Mouse (Mus musculus) c-Kit-positive CD71-positive TER-119-negative erythroid progenitor cells, embryonic 14.5 days (primary cell): Measurements from ENCODE around the gene Vps4a.

Experiments used
- DNase-seq: peaks from one replicate; pipeline ENCODE4 v3.0.0-alpha.2; 2013; ENCODE audit warnings: low read depth

The Vps4a gene

DNA sequence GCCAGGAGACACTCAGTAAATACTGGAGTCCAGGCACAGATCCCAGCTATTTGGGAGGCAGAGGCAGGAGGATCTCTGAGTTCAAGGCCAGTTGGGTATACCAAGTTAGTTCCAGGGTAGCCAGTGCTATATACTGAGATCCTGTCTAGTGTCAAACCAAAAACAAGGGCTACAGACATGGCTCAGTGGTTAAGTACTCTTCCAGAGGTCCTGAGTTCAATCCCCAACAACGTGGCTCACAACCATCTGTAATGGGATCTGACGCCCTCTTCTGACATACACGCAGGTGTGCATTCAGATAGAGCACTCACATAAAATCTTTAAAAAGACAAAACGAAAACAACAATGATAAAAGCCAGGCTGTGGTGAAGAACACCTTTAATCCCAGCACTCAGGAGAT is 18.5 kb downstream of the Vps4a start:
- DNase-seq, result no peak

DNA sequence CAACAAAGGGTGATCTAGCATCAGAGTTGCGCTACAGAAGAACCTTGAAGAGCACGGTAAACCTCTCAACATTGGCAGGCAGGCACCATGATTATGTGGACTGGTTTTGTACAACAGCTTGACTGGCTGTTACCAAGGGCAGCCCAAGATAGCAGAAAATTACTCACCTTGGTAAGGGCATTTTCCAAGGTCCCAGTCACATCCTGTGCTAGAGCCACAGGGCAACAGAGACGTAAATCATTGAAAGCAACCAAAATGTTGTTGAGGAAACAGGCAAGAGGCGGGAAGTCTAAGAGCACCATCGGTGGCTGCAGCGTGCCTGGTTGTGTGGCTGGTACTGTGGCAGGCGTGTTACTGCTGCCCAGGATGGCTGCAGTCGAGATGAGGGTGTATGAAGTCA is 21.0 kb downstream of the Vps4a start:
- no peak for DNase-seq

DNA sequence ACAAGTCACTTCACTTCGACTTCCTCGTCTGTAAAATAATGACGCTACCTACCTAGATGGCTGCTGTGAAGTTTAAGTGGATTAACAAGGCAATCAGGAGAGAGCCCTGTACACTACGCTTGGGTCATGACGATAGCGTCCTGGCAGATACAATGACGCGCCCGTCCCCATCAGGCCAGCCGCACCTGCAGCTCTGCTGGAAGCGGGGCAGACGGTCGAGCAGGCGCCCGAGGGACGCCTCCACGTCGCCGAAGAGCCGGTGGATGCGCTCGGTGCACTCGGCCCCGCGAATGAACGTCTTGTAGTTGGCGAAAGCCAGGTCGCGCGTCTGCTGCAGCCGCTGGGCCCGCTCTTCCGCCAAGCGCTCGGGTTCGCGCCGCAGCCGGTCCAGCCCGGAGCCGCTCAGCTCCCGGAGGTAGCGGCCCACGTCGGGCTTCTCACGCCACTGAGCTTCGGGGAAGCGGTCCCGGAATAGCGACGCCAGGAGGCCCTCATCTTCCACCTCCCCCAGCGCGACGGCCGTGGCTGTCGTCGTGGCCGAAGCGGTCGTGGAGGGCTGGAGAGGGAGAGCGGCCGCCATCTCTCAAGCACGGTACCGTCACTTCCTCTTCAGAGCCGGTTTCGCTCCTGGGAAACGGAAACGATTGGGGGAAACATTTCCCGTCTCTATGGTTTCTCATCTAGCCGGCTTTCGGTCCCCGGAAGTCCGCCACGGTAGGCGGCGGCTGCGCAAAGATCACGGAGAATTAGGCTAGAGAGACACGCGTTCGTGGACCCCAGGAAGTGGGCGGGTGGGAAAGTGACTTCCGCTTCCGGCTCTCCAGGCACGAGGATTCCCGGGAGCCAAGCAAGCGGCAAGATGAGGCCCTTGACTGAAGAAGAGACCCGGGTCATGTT is 25.3 kb downstream of the Vps4a start, which contains the start of the genes Cog8 and Nip7:
Gene Cog8 (minus strand): TSS at position 614 of the 897 bp plus-strand sequence.
Gene Nip7 (plus strand): TSS at position 802 of the 897 bp plus-strand sequence.
- peak; percentile 97 for DNase-seq

DNA sequence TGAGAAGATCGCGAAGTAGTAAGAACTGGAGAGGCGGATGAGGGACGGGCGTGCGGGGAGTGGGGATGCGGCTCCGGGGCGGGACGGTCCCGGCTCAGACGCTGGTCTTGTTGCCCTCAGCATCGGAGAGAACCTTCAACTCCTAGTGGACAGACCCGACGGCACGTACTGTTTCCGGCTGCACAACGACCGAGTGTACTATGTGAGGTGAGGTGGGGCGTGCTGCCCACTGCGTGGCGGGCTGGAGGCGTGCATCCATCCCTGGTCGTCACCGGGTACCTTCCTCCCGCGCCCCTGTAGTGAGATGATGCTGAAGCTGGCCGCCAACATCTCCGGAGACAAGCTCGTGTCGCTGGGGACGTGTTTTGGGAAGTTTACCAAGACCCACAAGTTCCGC is 25.9 kb downstream of the Vps4a start:
- no peak for DNase-seq

DNA sequence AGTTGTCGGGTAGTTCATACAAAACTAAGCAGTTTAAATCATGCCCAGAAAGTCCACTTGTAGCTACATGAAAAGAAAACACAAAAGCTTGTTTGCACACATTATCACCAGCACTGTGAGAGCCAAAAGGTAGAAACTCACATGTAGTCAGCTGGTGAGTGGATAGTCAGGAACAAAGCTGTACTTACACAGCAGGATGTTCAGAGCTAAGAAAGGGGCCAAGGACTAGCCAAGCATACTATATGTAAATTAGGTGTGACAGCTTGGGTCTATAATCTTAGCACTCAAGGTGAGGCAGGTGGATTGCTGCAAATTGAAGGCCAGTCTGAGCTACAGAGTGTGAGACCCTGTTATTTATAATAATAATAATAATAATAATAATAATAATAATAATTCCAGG is 31.6 kb downstream of the Vps4a start:
- DNase-seq, result no peak

DNA sequence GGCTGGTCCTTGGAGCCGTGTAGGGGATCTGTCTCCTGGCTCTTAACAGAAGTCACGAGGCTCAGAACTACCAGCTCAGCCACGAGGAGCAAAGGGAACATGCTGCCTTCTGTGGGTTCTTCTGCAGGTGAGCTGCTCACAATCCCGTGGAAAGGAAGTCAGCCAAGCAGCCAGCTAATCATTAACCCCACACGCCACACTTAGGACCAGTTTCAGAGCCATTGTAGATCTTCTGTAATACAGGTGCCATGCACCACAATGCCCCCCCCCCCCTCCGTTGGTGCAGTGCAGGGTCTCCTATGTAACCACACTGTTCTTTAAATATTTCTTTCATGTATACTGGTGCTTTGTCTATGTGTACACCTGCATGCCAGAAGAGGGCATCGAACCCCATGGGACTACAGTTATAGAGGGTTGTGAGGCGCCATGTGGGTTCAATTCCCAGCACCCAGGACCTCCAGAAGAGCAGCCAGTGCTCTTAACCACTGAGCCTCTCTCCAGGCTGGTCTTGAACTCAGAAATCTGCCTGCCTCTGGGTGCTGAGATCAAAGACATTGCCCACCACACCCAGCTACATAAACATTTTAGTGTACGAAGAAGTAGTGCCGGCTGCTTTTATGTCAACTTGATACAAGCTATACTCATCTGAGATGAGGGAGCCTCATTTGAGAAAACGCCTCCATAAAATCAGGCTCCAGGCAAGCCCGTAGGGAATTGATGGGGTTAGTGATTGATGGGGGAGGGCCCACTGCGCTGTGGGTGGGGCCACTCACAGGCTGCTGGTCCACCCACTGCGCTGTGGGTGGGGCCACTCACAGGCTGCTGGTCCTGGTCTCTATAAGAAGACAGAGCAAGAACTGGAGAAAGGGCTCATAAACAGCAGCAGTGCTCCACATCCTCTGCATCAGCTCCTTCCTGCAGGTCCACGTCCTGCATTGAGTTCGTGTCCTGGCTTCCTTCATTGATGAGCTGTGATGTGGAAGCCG is 34.8 kb downstream of the Vps4a start, which contains the start of gene Tmed6:
Gene Tmed6 (minus strand): TSS at position 134 of the 986 bp plus-strand sequence.
- DNase-seq, result peak; percentile 76

DNA sequence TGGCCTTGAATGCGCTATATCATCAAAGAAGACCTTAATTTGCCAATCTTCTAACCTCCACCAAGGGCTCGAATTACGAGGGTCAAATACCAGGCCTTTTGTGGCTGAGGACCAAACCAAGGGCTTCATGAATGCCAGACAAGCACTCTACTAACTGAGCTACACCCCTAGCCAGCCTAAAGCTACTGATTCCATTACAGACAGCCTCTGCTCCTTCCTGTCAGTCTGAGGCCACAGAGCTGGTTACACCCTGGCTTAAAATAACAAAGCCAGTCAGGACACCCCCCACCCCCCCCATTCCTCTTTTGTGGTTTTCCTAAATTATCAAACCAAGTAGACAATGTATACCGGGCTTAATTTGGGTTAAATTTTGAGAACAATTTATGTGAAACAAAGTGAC is 42.7 kb downstream of the Vps4a start:
- no peak for DNase-seq

DNA sequence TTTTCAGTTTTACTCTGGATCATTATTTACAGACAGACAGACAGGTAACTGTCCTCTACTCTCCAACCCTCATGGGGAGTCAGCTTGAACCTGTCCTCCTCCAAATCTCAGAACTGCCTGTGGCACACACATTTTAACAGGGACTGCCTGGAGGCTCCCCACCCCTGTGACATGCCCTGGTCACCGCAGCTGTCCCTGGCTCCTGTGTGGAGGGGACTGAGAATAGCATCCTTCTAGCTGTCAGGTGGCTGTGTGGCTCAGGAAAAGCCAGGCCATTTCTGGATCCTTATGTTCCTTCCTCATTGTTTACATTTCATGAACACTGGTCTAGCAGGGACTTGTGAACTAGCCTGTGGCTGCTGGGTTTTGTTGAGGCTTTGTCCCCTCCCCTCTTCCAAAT is 43.1 kb downstream of the Vps4a start:
- DNase-seq, result no peak

DNA sequence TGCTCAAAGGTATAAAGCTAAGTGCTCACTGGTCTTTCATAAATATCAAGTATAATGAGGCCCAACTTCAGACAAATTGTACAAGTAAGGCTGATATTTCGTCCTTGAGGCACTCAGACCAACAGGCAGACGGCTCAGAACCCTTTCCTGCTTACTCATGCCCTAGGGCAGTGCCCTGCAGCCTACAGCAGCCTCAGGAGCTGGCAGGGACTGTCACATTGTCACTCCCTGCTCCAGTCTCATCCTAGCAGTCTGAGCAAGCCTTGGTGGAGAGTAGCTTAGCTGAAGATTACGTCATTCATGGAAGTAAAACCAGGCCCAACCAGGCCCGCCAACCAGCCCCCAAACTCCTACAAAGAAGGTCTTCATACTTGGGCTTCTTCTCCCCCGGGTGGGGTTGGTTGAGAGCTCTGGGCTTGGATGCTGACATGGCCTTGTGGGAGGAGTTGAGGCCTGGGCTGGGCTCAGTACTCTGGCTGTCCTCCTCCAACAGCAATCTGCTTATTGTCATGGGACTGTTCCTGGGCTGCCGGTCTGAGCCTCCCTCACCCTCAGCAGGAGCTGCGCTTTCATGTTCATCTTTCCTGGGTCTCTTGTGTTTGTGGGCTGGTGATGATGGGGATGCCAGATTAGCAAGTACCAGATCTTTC is 45.3 kb downstream of the Vps4a start:
- DNase-seq, result no peak

DNA sequence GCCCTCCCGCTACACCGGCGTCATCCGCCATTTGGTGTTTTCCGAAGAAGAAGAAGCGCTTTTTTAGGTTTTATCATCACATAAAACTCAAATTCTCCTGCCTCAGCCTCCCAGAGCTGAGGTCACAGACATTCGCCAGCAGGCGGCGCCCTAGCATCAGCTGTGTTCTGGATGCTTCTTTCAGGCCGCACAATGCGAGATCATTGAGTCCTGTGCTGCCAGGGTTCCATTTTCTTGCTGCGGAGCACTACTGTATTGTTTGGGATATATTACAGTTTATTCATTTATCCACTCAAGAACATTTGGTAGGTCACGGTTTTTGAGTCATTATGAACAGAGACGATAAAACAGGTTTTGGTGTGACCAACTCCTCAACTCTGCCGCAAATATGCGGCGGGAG is 54.3 kb downstream of the Vps4a start:
- no peak for DNase-seq

DNA sequence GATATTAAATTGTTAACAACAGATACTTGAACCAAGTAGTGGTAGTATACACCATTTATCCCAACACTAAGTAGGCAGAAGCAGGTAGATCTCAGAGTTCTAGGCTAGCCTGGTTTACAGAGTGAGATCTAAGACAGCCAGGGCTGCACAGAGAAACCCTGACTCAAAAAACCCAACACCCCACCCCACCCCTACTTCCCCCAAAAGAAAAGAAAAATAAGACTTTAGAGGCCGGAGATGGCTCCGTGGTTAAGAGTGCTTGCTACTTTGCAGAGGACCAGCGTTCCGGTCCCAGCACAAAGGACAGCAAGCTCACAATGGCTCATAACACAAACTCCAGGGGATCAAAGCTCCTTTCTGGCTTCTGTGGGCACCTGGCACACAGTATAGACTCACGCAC is 55.0 kb downstream of the Vps4a start:
- no peak for DNase-seq

DNA sequence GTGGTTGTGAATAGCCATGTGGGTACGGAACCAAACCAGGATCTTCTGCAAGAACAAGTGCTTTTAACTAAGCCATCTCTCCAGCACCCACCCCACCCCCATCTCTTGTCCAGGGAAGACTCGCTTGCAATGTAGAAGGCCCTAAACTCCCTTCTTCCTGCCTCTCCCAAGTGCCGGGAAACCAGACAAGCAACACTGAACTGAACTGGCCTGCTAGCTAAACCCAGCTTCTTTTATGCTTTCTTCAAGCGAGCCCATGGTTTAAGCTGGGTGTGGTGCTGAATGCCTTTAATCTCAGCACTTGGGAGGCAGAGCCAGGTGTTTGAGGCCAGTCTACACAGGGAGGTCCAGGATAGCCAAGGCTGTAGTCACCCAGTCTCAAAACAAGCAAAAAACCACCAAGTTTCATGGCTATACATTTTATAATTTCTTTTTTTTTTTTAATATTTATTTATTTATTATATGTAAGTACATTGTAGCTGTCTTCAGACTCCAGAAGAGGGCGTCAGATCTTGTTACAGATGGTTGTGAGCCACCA is 57.6 kb downstream of the Vps4a start:
- DNase-seq, result no peak

DNA sequence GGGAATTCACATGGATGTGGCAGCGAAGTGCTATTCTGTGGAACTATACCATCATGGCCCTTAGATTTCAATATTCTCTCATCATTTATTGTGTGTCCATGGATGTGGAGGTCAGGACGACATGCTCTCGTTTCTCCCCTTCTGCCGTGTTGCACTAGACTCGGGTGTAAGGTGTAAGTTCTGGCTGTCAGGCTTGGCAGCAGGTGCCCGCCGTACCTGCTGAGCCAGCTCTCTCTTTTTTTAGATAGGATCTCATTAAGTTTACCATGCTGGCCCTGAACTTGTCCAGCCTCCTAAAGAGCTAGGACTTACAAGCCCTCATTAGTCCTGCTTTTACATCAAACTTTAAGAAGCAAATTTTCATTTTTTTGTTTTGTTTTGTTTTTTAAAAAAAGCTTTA is 59.5 kb downstream of the Vps4a start:
- DNase-seq, result no peak
